Mouse (Mus musculus) embryonic fibroblast, embryonic 13.5 days (primary cell): ENCODE results near the gene Gbx2. TPM values are rescaled to one million over a fixed set of nuclear protein-coding genes. Genes with fewer than 3 reads are reported as not detected.

Experiments used
- H3K27ac ChIP-seq: 2 replicates; pipeline ENCODE4 v1.5.1; 2012; ENCODE audit warnings: low read length, control low read depth, inconsistent platforms; ENCODE audit not compliant: insufficient read depth
- H3K4me1 ChIP-seq: 2 replicates; pipeline ENCODE4 v1.6.1; 2011; ENCODE audit warnings: low read length; ENCODE audit not compliant: control insufficient read depth, insufficient read depth
- H3K4me3 ChIP-seq: 2 replicates; pipeline ENCODE4 v1.5.1; 2011; ENCODE audit warnings: mild to moderate bottlenecking, control low read depth, low read length; ENCODE audit not compliant: insufficient read depth
- CTCF ChIP-seq: IDR thresholded peaks from 2 replicates; pipeline ENCODE4 v1.5.1; 2011; ENCODE audit warnings: mild to moderate bottlenecking, control low read depth, low read length, moderate library complexity, borderline replicate concordance; ENCODE audit not compliant: insufficient read depth
- POLR2A ChIP-seq: IDR thresholded peaks from 2 replicates; pipeline ENCODE4 v1.6.1; 2011; ENCODE audit warnings: low read depth, mild to moderate bottlenecking, control low read depth, low read length, moderate library complexity
- polyA plus RNA-seq: library from polyadenylated mRNA; stranded (reverse); fragments of >200 nt; gene quantifications from 2 replicates; pipeline ENCODE4 v1.2.4, GENCODE M21; 2011; ENCODE audit warnings: low read depth; ENCODE audit not compliant: missing spikeins, insufficient read length

Gbx2 gene
- polyA plus RNA-seq, 1 experiment = not detected

DNA sequence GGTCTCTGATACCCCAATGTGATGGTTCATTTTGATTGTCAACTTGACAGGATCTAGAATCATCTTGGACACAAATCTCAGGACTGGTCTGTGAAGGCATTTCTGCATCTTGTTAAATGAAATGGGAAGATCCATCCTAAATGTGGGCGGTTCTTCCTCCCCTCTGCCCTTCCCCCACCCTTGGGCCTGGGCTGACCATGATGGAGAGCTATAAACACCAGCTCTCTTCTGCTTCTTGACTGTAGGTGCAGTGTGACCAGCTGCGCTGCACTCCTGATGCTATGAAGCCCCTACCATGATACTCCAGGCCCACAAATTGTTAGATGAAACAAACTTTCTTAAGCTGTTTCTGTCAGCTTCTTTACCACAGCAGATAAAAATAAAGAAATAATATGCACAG is 32.3 kb upstream of the Gbx2 start:
- TF ChIP-seq POLR2A = no peak
- no peak for TF ChIP-seq CTCF
- Histone ChIP-seq H3K4me1 (no peaks in the 10 kb centered on the region), H3K27ac (no peak overlapping the region), H3K4me3 (no peak overlapping the region)

GRCm38 (mm10) chr1:89962092-89962491 is 31.1 kb upstream of the Gbx2 start:
- H3K4me1 ChIP-seq = no peaks in the 10 kb centered on the region
- H3K4me3 ChIP-seq = no peak overlapping the region
- H3K27ac ChIP-seq = no peak overlapping the region
- TF ChIP-seq CTCF (no peak), POLR2A (no peak)

- TF ChIP-seq POLR2A (no peak), CTCF (no peak)
- Histone ChIP-seq H3K4me1 (no peaks in the 10 kb centered on the region), H3K4me3 (no peak overlapping the region), H3K27ac (no peak overlapping the region)
Observed at GRCm38 (mm10) chr1:89959393-89959792, 28.4 kb upstream of the Gbx2 start.

GRCm38 (mm10) chr1:89943202-89943601 is 12.2 kb upstream of the Gbx2 start:
- Histone ChIP-seq H3K4me3 (no peak overlapping the region), H3K4me1 (0 out of 2 replicates have a peak, but pooled peaks cover 3% of the 10 kb centered on the region), H3K27ac (no peak overlapping the region)
- TF ChIP-seq CTCF = peak; percentile 87
- no peak for TF ChIP-seq POLR2A

DNA sequence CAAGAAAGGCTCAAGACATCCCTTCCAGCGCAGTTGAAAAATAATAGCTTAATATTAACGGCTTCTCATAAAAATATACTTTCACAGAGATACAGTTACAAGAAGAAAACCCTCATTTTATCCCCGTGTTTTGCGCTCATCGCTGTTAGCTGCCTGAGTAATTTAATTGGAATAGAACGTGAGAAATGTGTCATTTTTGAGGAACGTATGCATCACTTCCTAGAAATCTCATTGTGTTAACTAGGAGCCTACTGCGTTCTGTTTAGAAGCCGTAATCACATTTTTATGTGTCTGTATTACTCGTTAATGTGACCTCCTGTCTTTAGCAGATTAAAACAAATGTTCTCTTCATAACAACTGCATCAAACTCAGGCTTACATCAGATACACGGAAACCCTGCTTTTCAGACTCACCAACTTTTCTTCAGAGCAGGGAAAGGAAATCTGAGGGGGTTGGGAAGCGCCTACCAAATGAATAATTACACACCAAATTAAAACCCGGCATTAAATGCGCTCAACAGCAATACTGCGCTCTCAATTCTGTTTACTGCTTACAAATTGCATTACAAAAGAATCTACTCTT is 11.5 kb upstream of the Gbx2 start:
- no peak overlapping the region for H3K27ac ChIP-seq
- H3K4me1 ChIP-seq = 0 out of 2 replicates have a peak, but pooled peaks cover 3% of the 10 kb centered on the region
- no peak for TF ChIP-seq POLR2A
- no peak for TF ChIP-seq CTCF
- peak overlapping the region; percentile 20 for H3K4me3 ChIP-seq

DNA sequence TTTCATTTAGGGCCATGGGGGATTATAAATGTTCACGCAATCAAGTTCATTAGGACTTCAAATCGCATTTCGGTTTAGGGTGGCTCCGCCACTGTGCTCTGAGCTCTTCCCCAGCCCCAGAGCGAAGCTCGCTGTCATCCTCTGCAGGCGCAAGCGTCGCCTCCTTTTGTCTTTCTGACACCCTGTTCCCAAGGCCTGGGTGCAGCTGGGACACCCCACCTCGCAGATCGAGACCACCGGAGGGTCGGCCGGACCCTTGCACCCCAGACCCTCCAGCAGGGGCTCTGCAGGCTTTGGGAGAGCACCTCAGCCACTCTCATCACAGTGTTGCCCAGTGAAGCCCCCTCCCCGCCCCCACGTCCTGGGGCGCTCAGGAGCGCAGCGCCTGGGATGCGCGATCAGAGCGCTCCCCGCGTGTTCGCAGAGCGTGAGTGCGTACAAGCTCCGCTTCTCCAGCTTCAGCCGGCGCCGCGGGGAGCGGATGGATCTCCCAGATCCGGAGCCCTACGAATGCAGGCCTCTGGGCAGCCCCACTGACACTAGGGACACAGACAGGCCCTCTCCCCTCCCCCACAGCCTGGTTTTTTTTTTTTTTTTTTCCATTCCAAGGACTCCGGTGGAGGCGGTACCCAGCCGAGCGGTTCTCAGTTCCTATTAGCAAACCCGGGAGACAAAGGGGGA is 10.9 kb upstream of the Gbx2 start:
- TF ChIP-seq POLR2A (no peak), CTCF (no peak)
- H3K27ac ChIP-seq = no peak overlapping the region
- H3K4me1 ChIP-seq = 0 out of 2 replicates have a peak, but pooled peaks cover 3% of the 10 kb centered on the region
- H3K4me3 ChIP-seq = peak overlapping the region; percentile 20

GRCm38 (mm10) chr1:89940961-89941524 is 10.1 kb upstream of the Gbx2 start:
- TF ChIP-seq CTCF = no peak
- TF ChIP-seq POLR2A = no peak
- Histone ChIP-seq H3K27ac (no peak overlapping the region), H3K4me3 (no peak overlapping the region), H3K4me1 (0 out of 2 replicates have a peak, but pooled peaks cover 3% of the 10 kb centered on the region)

- peak; percentile 71 for TF ChIP-seq CTCF
- no peak for TF ChIP-seq POLR2A
- Histone ChIP-seq H3K4me3 (no peak overlapping the region), H3K27ac (no peak overlapping the region), H3K4me1 (0 out of 2 replicates have a peak, but pooled peaks cover 3% of the 10 kb centered on the region)
Observed at GRCm38 (mm10) chr1:89939981-89940726, 9.2 kb upstream of the Gbx2 start.

- no peak for TF ChIP-seq POLR2A
- no peak for TF ChIP-seq CTCF
- H3K4me1 ChIP-seq = 0 out of 2 replicates have a peak, but pooled peaks cover 3% of the 10 kb centered on the region
- H3K27ac ChIP-seq = no peak overlapping the region
- no peak overlapping the region for H3K4me3 ChIP-seq
Observed at GRCm38 (mm10) chr1:89939596-89939960, 8.6 kb upstream of the Gbx2 start.
